Mouse (Mus musculus): ENCODE data around the gene Bbx.

Gene Bbx

GRCm38 (mm10) chr16:50167231-50167982 is 264.8 kb downstream of the Bbx start:
- DNase-seq (ENCODE audit: low spot score in 2 of 2): no peak

- no peak for DNase-seq (ENCODE audit: low spot score in 2 of 2)
Observed at GRCm38 (mm10) chr16:50160418-50161271, 271.5 kb downstream of the Bbx start.

GRCm38 (mm10) chr16:50158546-50158945 is 273.6 kb downstream of the Bbx start:
- DNase-seq (ENCODE audit: low spot score in 2 of 2): no peak

GRCm38 (mm10) chr16:50149606-50150005 is 282.6 kb downstream of the Bbx start:
- no peak for DNase-seq (ENCODE audit: low spot score in 2 of 2)

GRCm38 (mm10) chr16:50147900-50148299 is 284.3 kb downstream of the Bbx start:
- DNase-seq (ENCODE audit: low spot score in 2 of 2): peak in 1 of 2 experiments; percentile 7

Measured in frontal cortex, postnatal 14 days (tissue).